Mouse (Mus musculus): Measurements from ENCODE around the gene Il1f10. TPM values are rescaled to one million over a fixed set of nuclear protein-coding genes. Genes with fewer than 3 reads are reported as not detected.

Il1f10 gene
- polyA plus RNA-seq (2011; ENCODE audit: insufficient read length, low read depth, missing spikeins): not detected in 2 replicates

DNA sequence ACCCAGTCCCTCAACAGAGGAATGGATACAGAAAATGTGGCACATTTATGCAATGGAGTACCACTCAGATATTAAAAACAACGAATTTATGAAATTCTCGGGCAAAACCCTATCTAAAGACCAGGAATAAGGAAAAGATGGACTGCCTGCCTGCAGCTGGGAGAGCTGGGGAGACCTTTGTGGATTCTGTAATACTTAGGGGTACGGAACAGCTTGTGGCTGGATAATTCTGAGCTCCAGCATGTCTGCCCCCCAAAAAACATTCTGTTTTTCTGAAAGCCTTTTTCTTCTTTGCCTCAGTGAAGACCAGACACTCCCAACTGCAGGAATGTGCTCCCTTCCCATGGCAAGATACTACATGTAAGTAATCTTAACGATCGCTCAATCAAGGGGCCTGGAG, at the start of gene Il1f10:
Gene Il1f10 (plus strand): TSS at position 301 of the 400 bp plus-strand sequence.
- no peak within 1 kb of the TSS for H3K27ac ChIP-seq (ENCODE audit: insufficient read depth, low read length)
- TF ChIP-seq CTCF (IDR thresholded peaks at IDR 0.05; ENCODE audit: borderline replicate concordance, insufficient read depth, low read length) (no peak), POLR2A (IDR thresholded peaks at IDR 0.05; ENCODE audit: low read depth, low read length) (no peak)
- H3K4me1 ChIP-seq (ENCODE audit: control insufficient read depth, insufficient read depth, low read length): no peaks in the 10 kb centered on the region
- no peak within 1 kb of the TSS for H3K4me3 ChIP-seq (ENCODE audit: insufficient read depth, low read length)

DNA sequence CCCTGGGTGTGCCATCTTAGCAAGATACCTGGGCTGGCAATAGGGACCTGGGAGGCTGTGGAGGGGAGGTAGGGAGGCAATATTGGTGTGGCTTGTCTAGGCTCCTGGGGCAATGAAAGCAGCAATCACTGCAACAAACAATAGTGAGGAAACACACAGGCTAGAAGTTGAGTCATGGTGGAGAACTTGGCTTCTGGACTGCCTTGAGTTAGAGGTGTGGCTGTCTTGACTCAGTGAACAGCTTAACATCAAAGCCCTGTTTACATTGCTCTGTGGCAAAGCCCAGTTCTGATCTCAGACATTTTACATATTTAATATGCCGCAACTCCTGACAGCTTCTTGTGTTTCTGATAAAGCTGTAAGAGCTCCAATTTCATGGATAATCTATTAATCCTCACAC, 23.5 kb upstream of the Il1f10 start:
- H3K4me1 ChIP-seq (ENCODE audit: control insufficient read depth, insufficient read depth, low read length): no peaks in the 10 kb centered on the region
- H3K4me3 ChIP-seq (ENCODE audit: insufficient read depth, low read length): no peak overlapping the region
- TF ChIP-seq POLR2A (IDR thresholded peaks at IDR 0.05; ENCODE audit: low read depth, low read length) (no peak), CTCF (IDR thresholded peaks at IDR 0.05; ENCODE audit: borderline replicate concordance, insufficient read depth, low read length) (no peak)
- no peak overlapping the region for H3K27ac ChIP-seq (ENCODE audit: insufficient read depth, low read length)

DNA sequence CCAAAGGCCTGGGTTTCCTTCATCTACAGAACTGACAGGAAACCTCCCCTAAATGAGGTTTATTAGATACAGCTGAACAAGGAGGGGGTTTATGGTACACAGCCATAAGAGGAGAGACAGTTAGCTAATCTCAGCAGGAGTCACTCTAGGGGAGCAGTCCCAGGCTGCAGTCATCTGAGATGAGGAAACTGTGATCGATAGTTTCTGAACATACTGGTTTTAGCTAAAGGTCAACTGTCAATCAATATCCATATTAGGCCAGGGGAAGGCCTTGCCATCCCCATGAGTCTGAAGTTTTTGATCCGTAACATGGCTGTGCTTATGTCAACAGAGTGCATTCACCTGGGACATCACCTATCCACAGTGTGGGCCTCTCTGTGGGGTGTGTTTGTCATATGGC, 17.4 kb upstream of the Il1f10 start:
- Histone ChIP-seq H3K4me1 (ENCODE audit: control insufficient read depth, insufficient read depth, low read length) (no peaks in the 10 kb centered on the region), H3K4me3 (ENCODE audit: insufficient read depth, low read length) (no peak overlapping the region), H3K27ac (ENCODE audit: insufficient read depth, low read length) (no peak overlapping the region)
- no peak for TF ChIP-seq POLR2A (IDR thresholded peaks at IDR 0.05; ENCODE audit: low read depth, low read length)
- TF ChIP-seq CTCF (IDR thresholded peaks at IDR 0.05; ENCODE audit: borderline replicate concordance, insufficient read depth, low read length): no peak

GRCm38 (mm10) chr2:24275146-24275545, 15.8 kb upstream of the Il1f10 start:
- Histone ChIP-seq H3K4me1 (ENCODE audit: control insufficient read depth, insufficient read depth, low read length) (no peaks in the 10 kb centered on the region), H3K4me3 (ENCODE audit: insufficient read depth, low read length) (no peak overlapping the region), H3K27ac (ENCODE audit: insufficient read depth, low read length) (no peak overlapping the region)
- TF ChIP-seq POLR2A (IDR thresholded peaks at IDR 0.05; ENCODE audit: low read depth, low read length) (no peak), CTCF (IDR thresholded peaks at IDR 0.05; ENCODE audit: borderline replicate concordance, insufficient read depth, low read length) (no peak)

GRCm38 (mm10) chr2:24276654-24277053, 14.3 kb upstream of the Il1f10 start, which contains the start of gene Il1f5:
TSS of gene Il1f5 (plus strand) at chr2:24276954.
- H3K27ac ChIP-seq (ENCODE audit: insufficient read depth, low read length): no peak within 1 kb of the TSS
- no peak within 1 kb of the TSS for H3K4me3 ChIP-seq (ENCODE audit: insufficient read depth, low read length)
- TF ChIP-seq CTCF (IDR thresholded peaks at IDR 0.05; ENCODE audit: borderline replicate concordance, insufficient read depth, low read length): no peak
- no peak for TF ChIP-seq POLR2A (IDR thresholded peaks at IDR 0.05; ENCODE audit: low read depth, low read length)
- no peaks in the 10 kb centered on the region for H3K4me1 ChIP-seq (ENCODE audit: control insufficient read depth, insufficient read depth, low read length)

- Histone ChIP-seq H3K27ac (ENCODE audit: insufficient read depth, low read length) (peak overlapping the region; percentile 60), H3K4me1 (ENCODE audit: control insufficient read depth, insufficient read depth, low read length) (no peaks in the 10 kb centered on the region), H3K4me3 (ENCODE audit: insufficient read depth, low read length) (no peak overlapping the region)
- TF ChIP-seq CTCF (IDR thresholded peaks at IDR 0.05; ENCODE audit: borderline replicate concordance, insufficient read depth, low read length): no peak
- TF ChIP-seq POLR2A (IDR thresholded peaks at IDR 0.05; ENCODE audit: low read depth, low read length): no peak
Measured at GRCm38 (mm10) chr2:24294616-24295015, 3.6 kb downstream of the Il1f10 start.

DNA sequence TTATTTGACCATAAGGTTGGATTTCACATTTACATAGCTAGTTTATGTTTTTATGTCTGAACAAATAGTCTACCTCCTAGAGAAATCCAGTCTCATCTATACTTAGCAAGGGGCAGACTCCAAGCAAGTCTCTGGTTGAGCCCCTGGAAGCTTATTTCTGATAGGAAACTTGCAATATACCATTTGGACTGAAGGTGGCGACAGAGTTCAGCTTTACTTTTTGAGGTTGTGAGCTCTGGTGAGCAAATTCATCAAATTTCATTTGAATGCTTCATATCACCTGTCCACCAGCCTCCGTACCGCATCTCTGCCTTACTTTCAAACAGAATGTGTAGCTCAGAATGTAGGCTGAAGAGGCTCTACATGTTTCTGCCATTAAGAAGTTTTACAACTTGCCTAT, 5.8 kb downstream of the Il1f10 start:
- Histone ChIP-seq H3K27ac (ENCODE audit: insufficient read depth, low read length) (no peak overlapping the region), H3K4me3 (ENCODE audit: insufficient read depth, low read length) (no peak overlapping the region), H3K4me1 (ENCODE audit: control insufficient read depth, insufficient read depth, low read length) (no peaks in the 10 kb centered on the region)
- TF ChIP-seq POLR2A (IDR thresholded peaks at IDR 0.05; ENCODE audit: low read depth, low read length): no peak
- TF ChIP-seq CTCF (IDR thresholded peaks at IDR 0.05; ENCODE audit: borderline replicate concordance, insufficient read depth, low read length): no peak

DNA sequence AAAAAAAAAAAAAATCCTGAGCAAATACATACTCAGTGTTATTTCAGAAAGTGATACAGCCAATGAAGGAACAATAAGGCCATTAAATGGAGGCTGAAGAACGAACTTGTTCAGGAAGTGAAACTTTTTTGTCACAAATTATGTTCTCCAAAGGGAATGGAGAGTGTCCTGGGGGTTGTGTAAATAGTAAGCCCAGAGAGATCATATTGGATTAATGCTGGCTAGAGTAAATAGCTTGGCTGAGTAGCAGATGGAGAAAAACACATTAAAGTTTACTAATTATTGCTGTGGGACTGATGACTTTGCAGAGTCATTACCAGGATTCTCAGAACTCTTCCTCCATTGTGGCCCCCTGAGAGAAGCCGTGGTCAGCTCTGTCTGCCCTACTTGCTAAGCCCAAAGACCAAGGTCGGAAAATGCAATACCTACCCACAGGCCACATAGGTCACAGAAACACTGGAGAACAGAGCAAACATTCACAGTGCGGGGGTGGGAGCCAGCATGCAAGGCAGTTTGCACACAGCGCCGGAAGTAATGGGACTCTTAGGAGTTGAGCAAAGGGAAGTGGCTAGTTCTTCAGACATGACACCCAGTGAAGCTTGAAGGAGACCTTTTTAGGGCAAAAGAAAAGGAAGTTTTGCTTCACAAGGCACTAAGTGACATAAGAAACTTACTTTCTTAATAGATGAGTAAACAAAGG, 20.5 kb downstream of the Il1f10 start:
- Histone ChIP-seq H3K27ac (ENCODE audit: insufficient read depth, low read length) (peak overlapping the region; percentile 73), H3K4me1 (ENCODE audit: control insufficient read depth, insufficient read depth, low read length) (no peaks in the 10 kb centered on the region), H3K4me3 (ENCODE audit: insufficient read depth, low read length) (no peak overlapping the region)
- no peak for TF ChIP-seq CTCF (IDR thresholded peaks at IDR 0.05; ENCODE audit: borderline replicate concordance, insufficient read depth, low read length)

DNA sequence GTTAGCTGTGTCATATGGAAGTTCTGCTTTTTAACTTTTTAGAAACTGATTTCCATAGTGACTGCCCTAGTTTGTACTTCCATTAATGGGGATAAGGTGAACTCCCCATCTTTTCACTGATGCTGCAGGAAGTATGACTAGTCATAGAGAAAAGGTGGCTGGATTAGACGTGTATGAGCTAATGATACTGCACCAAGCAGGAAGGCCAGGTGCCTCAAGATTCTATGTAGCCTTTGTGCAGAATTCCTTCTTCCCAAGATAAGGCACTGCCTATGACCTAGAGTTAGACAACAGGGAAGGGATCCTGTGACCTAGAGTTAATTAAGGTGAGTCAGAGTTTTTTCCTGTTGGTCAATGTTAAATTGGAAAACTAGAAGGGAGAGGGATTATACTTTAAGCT, 25.9 kb downstream of the Il1f10 start:
- Histone ChIP-seq H3K27ac (ENCODE audit: insufficient read depth, low read length) (no peak overlapping the region), H3K4me1 (ENCODE audit: control insufficient read depth, insufficient read depth, low read length) (no peaks in the 10 kb centered on the region), H3K4me3 (ENCODE audit: insufficient read depth, low read length) (no peak overlapping the region)
- TF ChIP-seq POLR2A (IDR thresholded peaks at IDR 0.05; ENCODE audit: low read depth, low read length) (no peak), CTCF (IDR thresholded peaks at IDR 0.05; ENCODE audit: borderline replicate concordance, insufficient read depth, low read length) (no peak)

- no peak overlapping the region for H3K27ac ChIP-seq (ENCODE audit: insufficient read depth, low read length)
- H3K4me3 ChIP-seq (ENCODE audit: insufficient read depth, low read length): no peak overlapping the region
- TF ChIP-seq CTCF (IDR thresholded peaks at IDR 0.05; ENCODE audit: borderline replicate concordance, insufficient read depth, low read length): no peak
- no peak for TF ChIP-seq POLR2A (IDR thresholded peaks at IDR 0.05; ENCODE audit: low read depth, low read length)
Measured at GRCm38 (mm10) chr2:24317919-24318598, 27.1 kb downstream of the Il1f10 start.

More at GRCm38 (mm10) chr2:24317919-24318598, 27.1 kb downstream of the Il1f10 start:
- no peaks in the 10 kb centered on the region for H3K4me1 ChIP-seq (ENCODE audit: control insufficient read depth, insufficient read depth, low read length)
